Mouse (Mus musculus): ENCODE data around the gene Man1c1.

The Man1c1 gene

DNA sequence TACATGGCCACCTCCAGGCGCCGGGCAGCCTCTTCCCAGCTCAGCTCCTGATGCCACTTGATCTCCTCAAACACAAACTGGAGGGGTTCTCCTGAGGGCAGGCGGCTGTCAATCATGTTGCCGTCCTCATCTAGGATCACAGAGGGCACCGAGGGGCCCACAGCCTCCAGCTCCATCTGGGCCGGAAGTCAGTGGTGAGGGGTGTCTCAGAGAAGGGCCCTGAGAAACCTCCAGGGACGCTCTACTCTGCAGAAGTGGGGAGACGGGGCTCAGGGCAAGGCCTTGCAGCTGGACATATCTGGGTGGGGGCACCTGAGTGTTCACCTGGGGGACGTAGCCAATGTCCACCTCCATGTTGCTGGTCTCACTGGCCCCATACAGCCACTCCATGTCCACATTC, 161.4 kb downstream of the Man1c1 start:
- DNase-seq, result no peak

GRCm38 (mm10) chr4:134538997-134539580, 165.0 kb downstream of the Man1c1 start:
- no peak for DNase-seq

- DNase-seq, result no peak
These were observed 168.3 kb downstream of the Man1c1 start for GRCm38 (mm10) chr4:134535787-134536151.

DNA sequence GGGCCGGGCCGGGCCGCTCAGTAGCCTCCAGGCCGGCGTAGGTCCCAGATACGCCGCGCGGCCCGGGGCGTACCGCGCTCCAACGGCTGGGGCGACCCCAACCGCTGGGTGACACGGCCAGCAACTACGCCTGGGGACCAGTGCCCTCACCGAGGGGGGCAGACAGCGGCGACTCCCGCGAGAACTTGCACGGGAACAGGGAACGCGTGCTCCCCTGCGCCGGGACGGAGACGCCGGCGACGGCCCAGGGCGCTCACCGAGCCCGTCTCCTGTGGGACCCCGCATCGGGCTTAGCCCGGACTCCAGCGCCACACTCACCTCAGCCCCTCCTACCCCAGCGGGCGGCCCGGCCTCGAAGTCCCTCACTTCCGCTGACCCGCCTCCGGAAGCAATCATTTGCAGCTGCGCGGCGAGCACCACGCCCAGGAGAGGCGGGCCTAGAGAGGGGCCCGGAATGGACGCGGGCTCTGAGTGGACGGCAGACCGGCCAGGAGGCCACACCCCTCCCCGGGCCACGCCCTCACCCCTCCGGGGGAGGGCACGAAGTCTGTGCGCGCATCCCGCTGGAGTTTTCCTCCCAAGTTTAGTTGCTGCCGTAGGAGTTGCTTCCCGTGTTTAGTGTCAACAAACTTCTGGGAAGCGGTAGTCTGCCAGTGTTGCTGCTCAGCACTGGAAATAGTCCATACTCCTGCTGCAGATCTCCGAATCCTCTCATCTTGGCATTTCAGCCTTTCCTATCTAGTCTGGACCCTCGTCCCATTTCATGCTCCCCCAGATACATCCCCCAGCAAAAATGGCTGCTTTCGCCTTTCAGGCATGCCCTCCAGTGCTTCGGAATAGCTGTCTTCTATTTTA, 168.9 kb downstream of the Man1c1 start, which contains the start of gene Mtfr1l:
Gene Mtfr1l (minus strand): TSS at position 456 of the 855 bp plus-strand sequence.
- DNase-seq, result peak; percentile 99

DNA sequence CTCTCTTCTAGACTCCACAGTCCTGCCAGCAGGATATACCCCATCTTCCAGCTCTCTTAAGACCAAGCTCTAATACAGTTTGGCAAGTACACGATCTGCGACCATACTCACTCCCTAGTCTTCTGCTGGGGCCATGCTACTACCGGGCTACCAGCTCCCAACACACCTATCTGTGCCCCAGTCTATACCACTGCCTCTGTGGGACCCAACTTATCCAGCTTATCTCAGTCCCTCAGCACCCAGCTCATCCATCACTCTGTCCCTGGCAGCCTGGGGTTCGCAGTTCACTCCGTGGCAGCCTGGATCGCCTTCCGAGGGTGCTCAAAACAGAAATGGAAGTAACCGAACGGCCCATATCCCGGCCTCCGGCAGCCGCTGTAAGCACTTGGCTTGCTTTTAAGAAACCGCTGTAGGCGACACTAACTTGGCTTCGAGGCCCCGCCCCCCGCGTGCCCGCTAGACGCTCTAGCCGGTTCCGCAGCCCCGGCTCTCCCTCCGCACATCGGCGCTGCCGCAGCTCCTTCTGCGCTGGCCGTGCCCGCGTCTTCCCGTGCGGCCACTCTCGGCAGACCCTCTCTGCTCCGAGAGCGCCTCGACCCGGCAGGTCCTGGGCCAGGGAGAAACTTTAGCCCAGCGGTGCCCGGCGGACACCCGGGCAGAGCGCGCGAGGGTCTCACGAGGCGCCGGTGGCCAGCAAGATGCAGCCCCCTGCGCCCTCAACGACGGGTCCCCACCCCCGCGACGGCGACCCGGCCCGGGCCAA, 169.8 kb downstream of the Man1c1 start:
- peak; percentile 79 for DNase-seq

- no peak for DNase-seq
These were observed 170.7 kb downstream of the Man1c1 start for GRCm38 (mm10) chr4:134533421-134533820.

DNA sequence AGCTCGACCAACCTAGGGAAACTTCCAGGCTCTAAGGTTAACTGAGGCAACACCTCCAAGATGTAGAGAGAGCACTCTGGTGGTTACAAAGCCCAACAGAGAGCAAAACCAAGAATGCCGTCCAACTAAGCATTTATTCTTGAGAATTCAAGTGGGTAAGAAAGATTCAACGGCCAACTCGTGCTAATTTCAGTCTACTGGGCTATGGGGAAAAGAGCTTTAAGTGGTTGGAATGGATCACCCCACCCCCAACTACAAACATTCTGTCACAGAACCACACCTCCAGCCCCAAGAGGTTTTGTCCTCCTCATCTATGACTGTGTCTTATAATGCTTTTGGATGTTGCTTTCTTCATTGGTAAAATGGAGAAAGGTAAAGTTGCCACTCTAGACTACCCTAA, 171.2 kb downstream of the Man1c1 start:
- DNase-seq, result no peak

- DNase-seq, result no peak
These were observed 177.9 kb downstream of the Man1c1 start for GRCm38 (mm10) chr4:134526220-134526619.

- DNase-seq, result no peak
These were observed 178.3 kb downstream of the Man1c1 start for GRCm38 (mm10) chr4:134525806-134526205.

- no peak for DNase-seq
These were observed 180.6 kb downstream of the Man1c1 start for GRCm38 (mm10) chr4:134523447-134523846.

DNA sequence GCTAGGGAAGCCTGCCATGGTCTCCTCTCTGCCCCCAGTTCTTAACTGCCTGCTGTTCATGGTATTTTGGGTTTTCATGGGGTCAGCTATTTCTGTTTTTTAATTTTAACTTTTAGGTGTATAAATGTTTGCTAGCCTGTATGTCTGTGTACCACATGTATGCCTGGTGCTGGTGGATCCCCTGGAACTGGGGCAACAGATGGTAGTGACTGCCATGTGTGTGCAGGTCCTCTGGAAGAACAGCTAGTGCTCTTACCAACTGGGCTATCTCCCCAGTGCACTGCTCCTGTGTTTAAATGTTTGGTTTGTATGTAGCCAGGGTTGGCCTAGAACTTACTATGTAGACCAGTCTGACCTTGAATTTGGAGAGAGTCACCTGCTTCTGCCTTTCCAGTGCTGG, 184.8 kb downstream of the Man1c1 start:
- DNase-seq, result no peak

- DNase-seq, result no peak
These were observed 185.5 kb downstream of the Man1c1 start for GRCm38 (mm10) chr4:134518541-134518940.

DNA sequence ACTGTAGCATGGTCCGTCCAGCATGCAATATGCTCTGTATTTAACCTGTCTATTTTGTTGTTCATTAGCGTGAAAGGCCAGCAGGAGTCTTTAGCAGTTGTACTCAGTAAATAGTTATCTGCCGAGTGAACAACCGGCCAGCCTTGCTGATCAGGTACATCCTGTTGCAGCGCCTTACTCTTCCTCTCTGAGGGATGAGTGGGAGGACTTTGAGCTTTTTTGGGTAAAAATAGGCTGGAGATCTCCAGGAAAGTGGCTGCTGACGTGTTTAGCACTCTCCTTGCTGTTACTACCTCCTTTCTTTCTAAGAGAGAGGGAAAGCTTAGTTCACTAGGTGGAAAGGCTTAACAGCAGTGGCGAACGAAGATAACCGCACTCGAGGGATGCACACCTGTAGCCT, 186.4 kb downstream of the Man1c1 start:
- no peak for DNase-seq

GRCm38 (mm10) chr4:134516981-134517380, 187.1 kb downstream of the Man1c1 start:
- peak; percentile 15 for DNase-seq

DNA sequence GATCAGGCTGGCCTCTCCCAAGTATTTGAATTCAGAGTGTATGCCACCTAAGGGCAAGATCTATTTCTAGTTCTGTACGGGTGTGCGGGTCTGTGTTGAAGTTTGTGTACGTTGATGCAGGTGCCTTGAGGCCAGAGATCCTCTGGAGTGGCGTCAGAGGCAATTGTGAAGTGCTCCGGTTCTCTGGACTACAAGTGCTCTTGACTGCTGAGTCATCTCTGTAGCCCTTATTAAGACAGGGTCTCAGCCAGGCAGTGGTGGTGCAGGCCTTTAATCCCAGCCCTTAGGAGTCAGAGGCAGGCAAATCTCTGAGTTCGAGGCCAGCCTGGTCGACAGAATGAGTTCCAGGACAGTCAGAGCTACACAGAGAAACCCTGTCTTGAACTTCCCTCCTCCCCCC, 188.5 kb downstream of the Man1c1 start:
- DNase-seq, result no peak

DNA sequence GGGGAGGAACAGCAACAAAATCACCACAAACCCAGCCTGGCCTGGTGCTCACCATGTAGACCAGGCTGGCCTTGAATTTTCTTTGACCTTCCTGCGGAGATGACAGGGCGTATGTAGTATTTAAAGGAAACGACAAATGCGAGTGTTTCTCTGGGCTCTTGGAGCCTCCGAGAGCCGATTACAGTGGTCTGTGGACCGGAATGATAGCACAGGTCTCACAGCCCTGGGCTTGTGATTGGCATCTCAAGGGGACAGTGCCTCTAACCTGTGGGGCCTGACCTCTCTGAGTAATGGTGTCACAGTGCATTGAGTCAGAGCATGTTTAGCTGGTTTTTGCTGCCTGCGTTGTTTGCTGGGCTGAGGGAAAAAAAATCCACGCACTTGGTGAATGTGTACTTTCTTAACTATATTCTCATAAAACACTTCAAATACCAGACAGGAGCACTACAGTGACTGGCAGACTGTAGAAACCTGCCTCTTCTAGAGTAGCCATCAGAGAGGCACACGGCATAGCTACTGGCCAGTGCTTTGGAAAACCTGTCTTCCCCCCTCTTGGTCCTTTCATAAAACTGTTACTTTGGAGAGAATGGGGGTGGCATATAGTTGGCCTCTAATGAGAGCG, 189.7 kb downstream of the Man1c1 start:
- DNase-seq, result no peak

GRCm38 (mm10) chr4:134512798-134513197, 191.3 kb downstream of the Man1c1 start:
- DNase-seq, result peak; percentile 66

DNA sequence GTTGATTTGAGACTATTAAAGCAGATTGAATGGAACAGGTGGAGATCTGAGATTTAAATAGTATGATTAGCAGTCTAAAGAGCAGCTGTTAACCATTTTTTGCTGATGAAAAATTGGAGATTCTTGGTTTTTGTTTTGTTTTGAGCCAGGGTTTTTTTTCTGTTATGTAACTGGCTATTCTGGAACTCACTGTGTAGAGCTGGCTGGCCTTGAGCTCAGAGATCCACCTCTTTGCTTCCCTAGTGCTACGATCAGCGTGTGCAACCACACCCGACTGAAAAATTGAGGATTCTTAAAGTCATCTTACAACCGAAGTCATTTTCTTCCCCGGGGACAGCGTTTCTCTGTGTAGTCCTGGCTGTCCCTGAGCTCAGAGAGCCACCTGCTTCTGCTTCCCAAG, 192.4 kb downstream of the Man1c1 start:
- DNase-seq, result no peak

Data from kidney, adult 18-20 months (tissue).